Mouse (Mus musculus) limb, embryonic 10.5 days (tissue): ENCODE results near the gene Sertad4. TPM values are rescaled to one million over a fixed set of nuclear protein-coding genes. Genes with fewer than 3 reads are reported as not detected.

Experiments used
- DNase-seq: peaks from one replicate; pipeline ENCODE4 v3.0.0-alpha.2; 2017; ENCODE audit warnings: low spot score
- H3K27ac ChIP-seq: fragments of 300-500 bp; sonication (generic); 2 replicates; pipeline ENCODE4 v1.5.1; 2016; ENCODE audit warnings: mild to moderate bottlenecking
- H3K27me3 ChIP-seq: fragments of 300-500 bp; sonication (generic); 2 replicates; pipeline ENCODE4 v1.6.1; 2016; ENCODE audit warnings: low read depth, mild to moderate bottlenecking; ENCODE audit not compliant: poor library complexity, severe bottlenecking
- H3K36me3 ChIP-seq: fragments of 300-500 bp; sonication (generic); 2 replicates; pipeline ENCODE4 v1.6.1; 2016; ENCODE audit warnings: mild to moderate bottlenecking, moderate library complexity
- H3K4me1 ChIP-seq: fragments of 300-500 bp; sonication (generic); 2 replicates; pipeline ENCODE4 v1.6.1; 2016
- H3K4me3 ChIP-seq: fragments of 300-500 bp; sonication (generic); 2 replicates; pipeline ENCODE4 v1.5.1; 2016; ENCODE audit warnings: mild to moderate bottlenecking, moderate library complexity
- H3K9me3 ChIP-seq: fragments of 300-500 bp; sonication (generic); replicated peaks from 2 replicates; pipeline ENCODE4 v1.6.1; 2016; ENCODE audit warnings: mild to moderate bottlenecking
- WGBS: fragments of 180-500 bp; shearing (Covaris S2); methylation state at CpG from one replicate; pipeline ENCODE4 v1.1.7; 2016; 5-methylcytosine and 5-hydroxymethylcytosine counted together
- polyA plus RNA-seq: library from polyadenylated mRNA; unstranded; fragments of >200 nt; fragmentation: Nextera tagmentation; extraction: Ambion mirVana; gene quantifications from 2 replicates; pipeline ENCODE4 v1.2.1, GENCODE M21; 2016

The Sertad4 gene
- polyA plus RNA-seq, 1 experiment from 2014 or later: 66.6 TPM

DNA sequence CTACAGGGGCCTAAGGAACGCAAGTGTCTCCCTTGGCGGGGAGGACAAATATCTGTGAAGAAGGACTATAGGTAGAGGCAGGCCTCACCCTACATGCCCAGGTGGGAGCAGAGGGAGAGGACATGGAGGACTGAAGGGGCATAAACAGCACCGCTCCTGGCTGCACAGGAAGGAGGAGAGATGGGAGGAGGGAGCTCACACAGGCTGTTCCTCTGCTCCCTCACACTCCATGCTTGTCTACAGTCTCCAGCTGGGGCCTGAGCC is 58.6 kb downstream of the Sertad4 start:
- Histone ChIP-seq H3K9me3 (no peaks in the 10 kb centered on the region), H3K27me3 (no peaks in the 10 kb centered on the region), H3K4me3 (peak overlapping the region; percentile 29), H3K27ac (peak overlapping the region; percentile 89), H3K4me1 (peaks cover 89% of the 10 kb centered on the region), H3K36me3 (no peaks in the 10 kb centered on the region)
- WGBS: 13% methylated on average over 3 of the region's 3 CpGs
- peak; percentile 63 for DNase-seq

DNA sequence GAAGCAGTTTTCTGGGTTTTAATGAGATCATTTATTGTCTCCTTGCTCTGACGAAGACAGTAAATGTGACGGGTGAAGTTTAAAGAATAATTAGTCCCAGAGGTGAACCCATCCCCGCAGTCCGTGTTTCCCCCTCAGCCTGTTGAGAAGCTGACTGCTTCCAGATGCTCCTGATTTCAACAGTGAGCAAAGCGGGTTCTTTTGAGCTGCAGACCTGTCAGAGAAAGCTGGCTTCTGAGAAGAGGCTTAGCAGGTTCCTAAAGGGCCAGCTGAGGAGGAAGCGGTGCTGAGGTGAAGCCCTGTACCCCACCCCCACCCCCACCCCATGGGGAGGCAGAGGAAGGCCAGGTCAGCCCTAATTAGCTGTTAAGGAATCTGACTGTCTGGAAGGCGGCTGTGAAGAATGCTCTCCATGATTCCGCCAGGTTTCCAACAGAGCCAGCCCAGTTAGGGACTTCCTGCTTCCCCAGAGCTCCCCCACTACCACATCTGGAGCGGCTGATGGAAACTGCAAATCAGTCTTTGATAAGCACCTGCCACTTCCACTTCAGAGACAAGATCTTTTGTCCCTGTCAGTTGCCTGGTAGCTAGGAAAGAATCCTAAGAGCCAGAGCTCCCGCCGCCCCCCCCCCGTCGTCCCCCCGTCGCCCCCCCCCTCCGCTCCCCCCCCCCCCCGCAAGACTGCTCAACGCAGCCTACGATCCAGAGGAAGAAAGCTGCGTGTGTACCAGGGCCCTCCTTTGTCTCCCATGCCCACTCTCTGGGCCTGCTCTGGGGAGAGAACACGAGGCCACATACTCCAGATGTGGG is 59.1 kb downstream of the Sertad4 start:
- WGBS: under 1% methylated on average over 10 of the region's 21 CpGs
- DNase-seq: peak; percentile 86
- Histone ChIP-seq H3K9me3 (no peaks in the 10 kb centered on the region), H3K27me3 (no peaks in the 10 kb centered on the region), H3K4me1 (peaks cover 94% of the 10 kb centered on the region), H3K4me3 (peak overlapping the region; percentile 29), H3K36me3 (no peaks in the 10 kb centered on the region), H3K27ac (peak overlapping the region; percentile 89)

GRCm38 (mm10) chr1:192794957-192795745 is 60.4 kb downstream of the Sertad4 start:
- Histone ChIP-seq H3K4me3 (no peak overlapping the region), H3K9me3 (no peaks in the 10 kb centered on the region), H3K36me3 (no peaks in the 10 kb centered on the region), H3K27me3 (no peaks in the 10 kb centered on the region), H3K4me1 (peaks cover 97% of the 10 kb centered on the region), H3K27ac (peak overlapping the region; percentile 89)
- no peak for DNase-seq
- WGBS: 57% methylated on average over 9 of the region's 9 CpGs

Other genes starting within 250 kb of the Sertad4 start
- 13.2 and 13.7 TPM in 2 replicates for gene Hhat, start 84.5 kb downstream of the Sertad4 start, polyA plus RNA-seq
- 3.3 and 4.1 TPM in 2 replicates for gene Syt14, start 180.0 kb upstream of the Sertad4 start, polyA plus RNA-seq